Mouse (Mus musculus): ENCODE results near the gene Cnst.

The Cnst gene

DNA sequence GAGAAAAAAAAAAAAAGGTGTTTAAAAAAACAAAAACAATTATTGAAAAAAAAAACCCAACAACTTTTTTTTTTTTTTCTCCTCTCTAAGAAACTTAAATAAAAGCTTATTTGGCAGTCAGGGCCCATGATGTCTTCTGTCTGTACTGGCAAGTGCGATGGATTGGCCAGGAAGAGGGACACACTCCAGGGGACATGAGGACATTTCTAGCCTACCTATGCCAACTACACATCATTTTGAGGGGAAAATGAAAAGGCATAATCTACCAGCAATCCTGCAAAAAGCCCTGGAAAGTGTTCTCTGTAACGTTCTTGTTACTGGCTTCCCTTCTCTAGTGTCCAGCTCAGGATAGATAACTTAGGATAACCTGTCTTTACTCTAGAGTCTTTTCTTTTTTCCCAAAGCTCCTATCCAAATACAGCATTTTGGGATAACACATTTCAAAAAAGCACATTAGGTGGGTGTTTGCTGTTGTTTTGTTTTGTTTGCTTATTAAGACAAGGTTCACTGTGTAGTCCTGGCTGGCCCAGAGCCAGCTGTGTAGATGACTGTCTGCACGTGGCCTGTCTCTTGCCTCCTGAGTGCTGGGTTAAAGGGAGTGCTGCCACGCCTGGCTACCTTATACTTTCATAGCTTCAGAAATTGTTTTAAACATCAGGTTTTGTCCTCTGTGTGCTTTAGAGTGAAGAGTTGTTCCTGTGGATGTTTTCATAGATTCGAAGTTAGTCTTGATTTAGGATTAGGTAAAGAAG is 7.2 kb downstream of the Cnst start:
- no peak for DNase-seq (ENCODE audit: low read depth)

DNA sequence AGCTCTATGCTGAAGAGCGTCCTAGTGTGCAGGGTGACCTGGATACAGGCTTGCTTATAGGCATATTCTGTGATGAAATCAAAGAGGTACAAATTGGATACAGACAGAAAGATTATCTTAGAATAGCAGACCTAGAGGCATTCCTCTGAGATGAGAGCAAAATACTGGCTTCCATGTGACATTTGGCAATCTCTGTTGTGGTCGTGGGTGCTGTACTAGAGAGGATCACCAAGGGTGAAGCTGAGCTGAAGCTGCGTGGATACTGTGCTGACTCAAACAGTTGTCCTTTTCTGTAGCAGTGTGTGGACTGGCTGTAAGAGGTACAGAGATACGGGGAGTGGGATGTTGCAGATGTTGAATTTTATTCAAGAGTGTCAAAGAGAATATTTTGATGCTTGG is 7.8 kb downstream of the Cnst start:
- no peak for DNase-seq (ENCODE audit: low read depth)

DNA sequence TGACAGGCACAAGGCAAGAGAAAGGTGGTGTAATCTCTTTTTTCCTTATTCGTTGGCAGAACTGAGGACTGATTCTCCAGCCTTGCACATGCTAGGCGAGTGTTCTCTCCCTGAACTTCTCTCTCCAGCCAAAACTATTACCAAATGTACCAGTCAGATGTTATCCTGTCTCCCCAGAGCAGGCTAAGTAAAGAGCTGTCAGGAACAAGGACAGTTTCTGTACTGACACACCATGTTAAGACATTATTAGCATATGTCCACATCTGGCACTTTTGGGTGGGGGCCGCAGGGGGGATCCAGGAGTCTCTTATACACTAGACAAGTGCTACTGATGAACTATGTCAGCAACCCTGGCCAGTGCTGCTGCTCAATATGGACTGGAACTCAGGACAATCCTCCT is 10.8 kb downstream of the Cnst start:
- no peak for DNase-seq (ENCODE audit: low read depth)

DNA sequence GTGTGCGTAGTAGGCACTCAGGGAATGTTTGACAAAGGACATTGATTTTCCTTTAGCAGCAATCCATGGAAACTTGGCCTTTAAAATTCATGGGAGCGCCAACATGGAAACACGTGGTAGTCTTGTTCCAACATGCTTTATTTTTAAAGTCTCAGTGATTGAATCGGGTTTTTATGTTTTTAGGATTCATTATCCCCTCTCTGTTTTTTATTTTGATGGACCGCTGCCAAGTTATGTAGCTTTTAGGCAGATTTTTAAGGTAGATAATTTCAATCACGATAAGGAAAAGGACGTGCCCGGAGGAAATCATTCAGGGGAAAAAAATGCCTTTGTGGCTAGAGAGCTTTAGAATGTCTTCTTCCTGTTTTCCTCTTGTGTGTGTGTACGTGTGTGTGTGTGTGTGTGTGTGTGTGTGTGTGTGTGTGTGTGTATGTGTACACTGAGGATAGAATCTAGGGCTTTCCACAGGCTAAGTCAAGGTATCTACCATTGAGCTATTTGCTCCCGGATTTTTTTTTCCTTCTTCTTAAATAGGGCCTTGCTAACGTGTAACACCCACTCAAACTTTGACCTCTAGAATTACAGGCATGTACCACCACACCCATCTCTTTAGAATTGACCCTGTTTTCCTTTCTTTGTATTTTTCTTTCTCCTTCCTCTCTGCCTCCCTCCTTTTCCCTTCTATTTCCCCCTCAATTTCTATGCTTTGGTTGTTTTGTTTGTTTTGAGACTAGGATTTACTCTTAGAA is 13.4 kb downstream of the Cnst start:
- peak; percentile 47 for DNase-seq (ENCODE audit: low read depth)

DNA sequence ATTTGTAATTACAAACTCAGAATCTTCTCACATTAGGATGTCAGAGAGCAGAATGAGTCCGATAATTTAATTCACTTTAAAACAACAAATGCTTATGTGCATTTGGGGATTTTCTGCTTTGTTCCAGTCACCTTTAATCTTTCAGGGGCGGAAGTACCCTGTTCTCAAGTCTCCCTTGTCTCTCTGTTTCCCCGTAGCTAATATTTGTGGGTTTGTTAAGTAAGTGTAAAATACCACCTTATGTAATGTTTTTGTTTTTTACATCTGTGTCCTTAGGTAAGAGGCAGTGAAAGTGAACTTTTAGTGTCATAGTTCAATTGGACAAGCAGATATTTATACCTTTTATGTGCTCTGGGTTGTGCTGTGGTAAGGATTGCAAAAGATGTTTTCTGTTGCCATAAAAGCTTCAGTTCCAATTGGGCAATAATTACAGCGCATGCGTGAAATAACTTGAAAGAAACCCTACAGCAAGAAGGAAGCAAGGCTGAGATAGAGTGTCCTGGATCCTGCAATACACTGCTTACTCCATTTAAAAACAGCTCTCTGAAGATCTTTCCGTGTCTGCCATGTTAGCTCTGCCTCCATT is 14.8 kb downstream of the Cnst start:
- peak; percentile 62 for DNase-seq (ENCODE audit: low read depth)

DNA sequence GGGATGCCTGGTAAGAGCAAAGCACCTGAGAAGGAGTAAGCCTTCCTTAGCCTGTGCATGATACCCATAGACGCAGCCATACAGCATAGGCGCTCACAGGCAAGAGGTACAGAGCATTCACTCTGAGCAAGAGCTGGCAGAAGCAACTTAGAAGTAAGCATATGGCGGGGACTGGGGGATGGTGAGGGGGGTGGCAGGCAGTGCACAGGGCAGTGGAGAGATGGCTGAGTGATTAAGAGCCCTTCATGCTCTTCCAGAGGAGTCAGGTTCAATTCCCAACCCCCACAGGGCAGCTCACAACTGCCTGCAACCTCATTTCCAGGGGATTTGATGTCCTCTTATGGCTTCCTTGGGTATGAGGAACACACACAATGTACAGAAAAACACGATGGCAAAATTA is 17.0 kb downstream of the Cnst start:
- no peak for DNase-seq (ENCODE audit: low read depth)

DNA sequence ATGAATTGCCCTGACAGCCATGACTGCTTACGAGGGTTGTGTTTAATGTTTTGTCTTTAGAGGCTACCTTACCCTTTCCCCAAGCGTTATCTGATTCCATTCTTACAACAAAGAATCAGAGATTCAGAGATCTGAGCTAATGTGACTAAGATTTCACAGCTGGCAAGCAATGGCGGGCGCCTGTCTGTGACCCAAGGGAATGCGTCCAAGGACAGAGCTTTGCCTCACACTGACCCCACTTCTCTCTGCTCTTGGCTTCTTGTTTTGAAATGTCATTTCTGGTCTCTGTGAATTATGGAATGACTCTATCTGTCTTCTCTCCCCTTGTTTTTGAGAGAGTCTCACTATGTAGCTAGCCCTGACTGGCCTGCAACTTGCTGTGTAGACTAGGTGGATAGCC is 17.8 kb downstream of the Cnst start:
- no peak for DNase-seq (ENCODE audit: low read depth)

DNA sequence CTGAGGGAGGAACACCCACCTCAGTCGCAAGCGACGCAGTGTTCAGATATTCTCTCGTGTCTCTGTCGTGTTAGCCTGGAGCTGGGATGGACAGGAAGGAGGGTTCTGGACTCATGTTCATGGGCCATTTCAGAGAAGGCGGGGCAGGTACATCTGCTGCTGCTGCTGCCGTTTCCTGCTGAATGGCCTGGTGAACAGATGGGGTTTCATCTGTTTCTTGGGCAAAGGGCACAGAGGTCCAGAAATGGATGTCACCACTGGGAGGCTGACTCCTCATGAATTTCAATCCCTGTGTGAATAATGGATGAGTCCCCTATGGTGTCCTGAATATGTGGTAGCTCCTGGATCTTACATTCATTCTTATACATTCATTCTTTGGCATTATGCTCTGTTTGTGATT is 21.4 kb downstream of the Cnst start:
- DNase-seq (ENCODE audit: low read depth): no peak

DNA sequence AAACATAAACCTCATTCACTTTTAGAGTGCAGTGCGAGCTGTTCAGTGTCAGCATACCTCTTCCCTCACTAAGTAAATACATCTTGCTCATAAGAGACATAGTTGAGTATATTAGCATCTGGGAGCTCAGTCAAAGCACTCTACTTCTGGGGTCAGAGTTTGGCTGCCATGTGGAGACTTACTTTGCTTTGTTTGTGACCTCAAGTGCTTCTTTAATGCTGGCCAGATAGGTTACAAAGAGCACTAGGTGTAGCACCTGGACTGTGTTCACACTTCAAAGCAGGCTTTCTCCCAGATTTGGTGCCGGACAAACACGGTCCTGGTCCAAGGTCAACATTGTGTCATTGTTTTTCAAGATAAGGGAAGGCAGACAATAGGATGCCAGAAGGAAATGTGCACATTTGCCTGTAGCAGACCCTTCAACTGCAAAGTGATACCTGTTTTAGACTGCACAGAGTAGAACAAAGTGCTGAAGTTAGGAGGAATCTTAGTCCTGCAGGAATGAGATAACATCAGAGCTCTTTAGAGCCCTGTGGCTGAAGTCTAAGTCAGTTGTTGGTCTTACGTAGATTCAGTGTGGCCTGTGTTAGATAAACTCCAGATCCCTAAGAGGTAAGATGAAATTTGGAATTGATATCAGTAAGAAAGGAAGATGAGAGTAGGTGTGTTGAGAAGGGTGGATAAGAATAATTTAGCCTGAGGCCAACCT is 22.7 kb downstream of the Cnst start:
- no peak for DNase-seq (ENCODE audit: low read depth)

DNA sequence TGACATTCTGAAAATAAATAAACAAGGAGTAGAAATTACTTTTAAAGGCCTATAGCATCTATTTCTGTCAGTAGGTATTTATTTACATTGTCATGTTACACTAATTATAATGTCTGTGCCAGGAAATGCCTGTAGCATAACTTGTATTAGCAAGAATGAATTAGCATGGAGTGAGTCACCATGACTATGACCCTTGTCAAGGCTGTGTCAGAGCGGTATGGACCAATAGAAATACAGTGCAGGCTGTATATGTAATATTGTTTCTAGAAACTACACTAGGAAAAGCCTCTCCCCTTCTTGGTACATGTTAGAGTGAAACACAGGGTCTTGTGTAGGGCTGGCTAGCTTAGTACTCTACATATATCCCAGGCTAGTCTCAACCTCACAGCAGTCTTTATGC is 24.3 kb downstream of the Cnst start:
- no peak for DNase-seq (ENCODE audit: low read depth)

DNA sequence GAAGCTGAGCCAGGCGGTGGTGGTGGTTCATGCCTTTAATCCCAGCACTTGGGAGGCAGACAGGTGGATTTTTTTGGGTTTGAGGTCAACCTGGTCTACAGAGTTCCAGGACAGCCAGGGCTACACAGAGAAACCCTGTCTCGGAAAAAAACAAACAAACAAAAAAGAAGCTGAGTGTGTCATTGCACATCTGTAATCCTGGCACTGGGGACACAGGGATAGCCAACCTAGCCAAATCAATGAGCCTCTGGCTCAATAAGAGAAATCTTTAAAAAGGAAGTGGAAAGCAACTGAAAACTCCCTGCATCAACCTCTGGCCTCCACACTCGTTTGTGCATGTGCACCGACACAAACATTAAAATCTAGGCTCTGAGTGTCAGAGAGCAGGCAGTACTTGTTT is 25.5 kb downstream of the Cnst start:
- no peak for DNase-seq (ENCODE audit: low read depth)

DNA sequence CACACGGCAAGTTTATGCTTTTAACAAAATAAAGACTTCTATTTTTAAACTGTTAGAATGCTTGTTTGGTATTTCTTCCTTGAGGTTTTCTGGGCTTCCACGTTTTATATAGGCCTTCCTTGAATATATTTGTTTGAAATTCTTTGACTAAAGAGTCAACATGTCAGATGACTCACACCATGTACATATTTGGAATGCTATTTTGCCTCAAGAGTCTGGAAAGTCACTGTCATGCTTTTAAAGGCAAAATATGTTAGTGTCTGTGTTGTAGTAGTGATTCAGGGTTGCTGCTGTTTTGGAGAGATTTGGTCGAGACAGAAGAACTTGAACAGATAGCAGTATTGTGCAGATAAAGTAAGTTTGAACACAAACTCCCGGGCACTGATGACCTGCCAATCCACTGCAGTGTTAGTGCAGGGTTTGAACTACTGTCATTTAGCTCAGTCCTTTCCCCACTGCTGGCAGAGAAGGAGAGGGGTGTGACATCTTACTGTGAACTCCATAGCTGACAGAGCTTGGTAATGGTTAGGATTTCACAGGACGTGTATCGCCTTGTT is 27.6 kb downstream of the Cnst start:
- no peak for DNase-seq (ENCODE audit: low read depth)

DNA sequence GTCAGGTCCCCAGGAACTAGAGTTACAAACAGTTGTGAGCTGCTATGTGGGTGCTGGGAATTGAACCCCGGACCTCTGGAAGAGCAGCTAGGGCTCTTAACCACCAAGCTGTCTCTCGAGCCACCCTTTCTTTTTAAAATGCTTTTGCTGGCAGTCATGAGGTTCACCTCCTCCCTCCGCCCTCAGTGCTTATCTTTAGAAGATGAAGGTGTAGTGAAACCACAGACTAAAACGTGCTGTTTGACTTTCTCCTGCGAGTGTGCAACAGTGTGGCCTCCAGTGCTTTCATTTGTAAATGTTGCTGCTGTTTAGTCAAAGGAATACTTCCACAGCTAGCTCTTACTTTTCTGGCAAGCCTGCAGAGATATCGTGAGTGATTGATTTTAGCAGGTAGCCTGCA is 32.5 kb downstream of the Cnst start:
- peak; percentile 56 for DNase-seq (ENCODE audit: low read depth)

DNA sequence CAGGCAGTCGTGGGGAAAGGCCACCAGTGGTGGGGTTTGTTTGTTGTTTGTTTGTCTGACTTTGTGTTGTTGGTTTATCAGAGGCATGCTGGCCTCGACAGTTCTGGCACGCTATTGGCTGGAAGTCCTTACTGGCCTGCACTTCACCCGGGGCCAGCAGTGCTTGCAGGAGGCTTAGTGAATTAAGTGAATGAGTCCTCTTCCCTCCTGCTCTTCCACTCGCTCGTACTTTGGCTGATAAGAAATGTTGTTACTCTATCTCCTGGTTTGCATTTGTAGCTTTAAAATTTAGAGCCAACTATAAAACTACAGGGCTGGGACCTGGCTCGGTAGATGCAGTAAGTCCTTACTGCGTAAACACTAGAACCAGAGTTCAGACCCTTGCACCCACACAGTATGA is 34.0 kb downstream of the Cnst start:
- DNase-seq (ENCODE audit: low read depth): no peak

DNA sequence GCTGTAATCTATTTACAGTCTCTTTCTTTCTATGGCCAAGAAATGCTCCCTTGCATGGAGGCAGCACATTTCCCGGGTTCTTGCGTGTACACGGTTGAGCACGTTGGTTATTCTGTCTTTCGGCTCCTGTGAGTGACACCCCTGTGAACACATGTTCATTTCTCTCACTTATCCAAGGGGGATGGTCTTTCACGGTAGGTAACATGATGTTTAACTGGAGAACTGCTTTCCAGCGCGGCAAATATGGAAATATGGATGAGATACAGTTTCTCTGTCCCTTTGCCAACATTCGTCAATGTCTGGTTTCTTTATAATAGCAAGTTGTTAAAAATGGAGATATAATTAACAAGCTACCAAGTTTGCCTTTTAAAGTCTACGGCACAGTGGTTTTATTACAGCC is 35.3 kb downstream of the Cnst start:
- no peak for DNase-seq (ENCODE audit: low read depth)

DNA sequence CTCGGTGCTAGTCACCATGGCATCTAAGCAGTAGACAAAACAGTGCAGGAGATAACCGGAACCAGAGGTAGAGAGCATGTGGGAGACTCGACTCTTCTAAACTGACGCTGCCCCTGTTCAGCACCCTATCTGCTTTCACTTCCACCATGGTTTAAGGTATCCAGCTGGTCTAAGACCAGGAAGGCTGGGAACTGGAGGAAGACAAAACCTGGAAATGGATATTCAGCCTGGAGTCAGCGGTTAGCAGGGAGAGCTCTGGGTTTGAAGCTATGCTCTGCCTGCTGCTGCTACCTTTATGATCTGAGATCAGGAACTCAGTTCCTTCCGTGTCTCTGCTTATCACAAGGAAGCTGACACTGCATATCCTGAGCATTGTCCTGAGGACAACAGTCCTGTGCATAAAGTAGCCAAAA is 35.9 kb downstream of the Cnst start:
- no peak for DNase-seq (ENCODE audit: low read depth)

DNA sequence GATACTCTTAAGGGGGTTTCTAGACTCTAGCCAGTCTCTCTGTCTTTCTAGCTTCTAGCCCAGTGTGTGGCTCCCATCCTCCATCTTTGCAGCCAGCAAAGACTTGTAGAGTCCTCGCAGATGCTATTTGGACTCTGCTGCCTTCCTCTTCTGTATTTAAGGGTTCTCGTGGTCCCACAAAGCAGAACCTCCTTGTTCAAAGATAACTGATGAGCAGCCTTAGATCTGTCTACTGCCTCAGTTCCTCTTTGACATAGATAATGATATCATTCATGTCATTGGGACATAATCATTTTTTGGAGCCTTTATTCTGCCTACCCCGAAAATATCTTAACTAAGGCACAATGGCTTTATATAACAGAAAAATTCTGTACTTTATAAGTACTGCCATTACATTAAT is 36.9 kb downstream of the Cnst start:
- no peak for DNase-seq (ENCODE audit: low read depth)

DNA sequence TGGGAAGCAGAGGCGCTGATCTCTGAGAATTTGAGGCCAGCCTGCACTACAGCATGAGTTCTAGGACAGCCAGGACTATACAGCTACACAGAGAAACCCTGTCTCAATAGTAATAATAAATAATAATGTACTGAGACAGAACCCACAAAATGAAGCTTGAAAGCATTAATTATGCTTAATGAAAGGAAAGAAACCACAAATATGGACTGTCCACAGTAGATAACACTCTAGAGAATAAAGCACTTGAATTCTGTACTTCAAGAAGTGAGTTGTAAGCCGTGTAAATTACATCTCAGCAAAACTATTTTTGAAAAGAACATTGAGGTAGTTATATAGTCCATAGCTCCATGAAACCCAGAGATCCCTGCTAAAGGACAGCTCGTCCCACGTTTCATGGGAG is 38.0 kb downstream of the Cnst start:
- DNase-seq (ENCODE audit: low read depth): no peak

DNA sequence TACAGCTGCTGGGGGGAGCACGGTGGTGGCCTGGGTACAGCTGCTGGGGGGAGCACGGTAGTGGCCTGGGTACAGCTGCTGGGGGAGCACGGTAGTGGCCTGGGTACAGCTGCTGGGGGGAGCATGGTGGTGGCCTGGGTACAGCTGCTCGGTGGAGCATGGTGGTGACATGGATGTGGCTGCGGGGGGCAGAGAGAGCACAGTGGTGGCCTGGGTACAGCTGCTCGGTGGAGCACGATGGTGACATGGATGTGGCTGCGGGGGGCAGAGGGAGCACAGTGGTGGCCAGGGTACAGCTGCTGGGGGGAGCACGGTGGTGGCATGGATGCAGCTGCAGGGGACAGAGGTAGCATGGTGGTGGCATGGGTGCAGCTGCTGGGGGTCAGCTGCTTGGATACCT is 39.5 kb downstream of the Cnst start:
- no peak for DNase-seq (ENCODE audit: low read depth)

DNA sequence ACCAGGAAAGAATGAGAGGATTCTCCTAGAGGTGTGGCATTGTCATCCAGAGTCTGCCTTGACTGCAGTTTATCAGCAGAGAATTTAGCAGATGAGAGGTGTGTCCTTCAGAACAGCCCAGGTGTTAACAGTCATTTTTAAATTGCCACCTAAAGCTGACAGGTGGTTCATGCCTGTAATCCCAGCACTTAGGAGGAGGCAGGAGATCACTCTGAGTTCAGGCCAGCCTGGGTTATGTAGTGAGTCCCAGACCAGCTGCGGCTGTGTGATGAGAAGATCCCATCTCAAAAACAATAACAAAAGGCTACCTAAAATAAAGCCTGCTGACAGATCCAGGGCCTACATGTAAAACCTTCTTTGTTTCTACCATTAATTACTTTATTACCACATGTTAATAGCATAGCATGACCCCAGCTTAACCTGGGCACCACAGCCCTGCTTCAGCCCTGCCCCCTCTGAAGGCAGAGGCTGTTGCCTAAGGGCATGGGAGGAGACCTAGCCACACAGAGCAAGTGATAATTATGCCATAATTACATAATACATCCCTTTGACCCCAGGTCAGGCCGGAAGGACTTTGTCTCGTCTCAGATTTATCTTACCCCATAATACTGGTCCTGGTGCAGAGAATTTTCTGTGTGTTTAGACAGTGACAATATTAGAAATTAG is 40.4 kb downstream of the Cnst start:
- no peak for DNase-seq (ENCODE audit: low read depth)

DNA sequence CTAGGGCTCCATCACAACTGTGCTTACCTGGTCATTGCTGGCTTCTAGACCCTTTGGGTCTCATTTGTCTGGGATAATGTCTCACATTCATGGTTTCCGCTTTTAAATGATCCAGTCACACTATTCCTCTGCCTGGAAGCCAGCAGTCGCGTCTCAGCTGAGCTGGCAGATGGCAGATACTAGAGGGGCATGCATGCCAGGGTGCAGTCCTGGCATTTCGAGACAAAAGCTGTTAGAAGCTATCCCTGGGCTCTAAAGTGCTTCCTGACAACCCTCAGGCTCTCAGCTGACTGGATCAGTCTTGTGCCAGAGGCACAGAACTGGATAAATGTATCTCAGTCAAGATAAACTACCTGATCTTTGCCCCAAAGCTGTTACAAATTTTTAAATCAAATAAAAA is 42.1 kb downstream of the Cnst start:
- DNase-seq (ENCODE audit: low read depth): no peak

DNA sequence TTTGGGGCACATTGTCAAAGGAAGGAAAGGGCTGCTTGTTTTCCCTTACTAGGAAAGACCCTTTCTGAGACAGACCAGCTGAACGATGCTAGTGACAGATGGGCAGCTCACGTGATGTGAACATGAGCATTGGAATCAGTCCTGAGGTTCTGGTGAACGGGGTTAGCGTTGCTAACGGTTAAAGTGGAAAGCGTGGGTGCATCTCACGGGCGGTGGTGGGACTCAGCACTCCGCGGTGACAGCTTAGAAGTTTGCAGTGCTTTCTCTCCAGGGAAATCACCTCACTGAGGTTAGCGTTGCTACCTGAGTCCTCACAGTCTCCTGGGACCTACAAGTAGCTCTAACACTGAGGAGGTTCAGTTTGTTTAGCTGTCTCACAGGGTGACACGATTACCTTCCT is 45.5 kb downstream of the Cnst start:
- peak; percentile 41 for DNase-seq (ENCODE audit: low read depth)

Measured in induced T-regulatory cell, adult 2 months (primary cell).